Mouse (Mus musculus) kidney, adult 11 months (tissue): ENCODE measurements at regions not wholly inside any gene's neighbourhood (a gene's known extent, or its start where the extent isn't known, plus 50 kb on each side); places are given as distances from the start of the nearest gene placed in this dataset.

ENCODE experiments used
- DNase-seq: peaks from one replicate; pipeline ENCODE4 v3.0.0; 2022

- no peak for DNase-seq
Measured at GRCm38 (mm10) chr12:30510861-30511260, 73.4 kb upstream of the Tmem18 start.

- no peak for DNase-seq
Measured at GRCm38 (mm10) chr12:30483370-30483769, 100.9 kb upstream of the Tmem18 start.

DNA sequence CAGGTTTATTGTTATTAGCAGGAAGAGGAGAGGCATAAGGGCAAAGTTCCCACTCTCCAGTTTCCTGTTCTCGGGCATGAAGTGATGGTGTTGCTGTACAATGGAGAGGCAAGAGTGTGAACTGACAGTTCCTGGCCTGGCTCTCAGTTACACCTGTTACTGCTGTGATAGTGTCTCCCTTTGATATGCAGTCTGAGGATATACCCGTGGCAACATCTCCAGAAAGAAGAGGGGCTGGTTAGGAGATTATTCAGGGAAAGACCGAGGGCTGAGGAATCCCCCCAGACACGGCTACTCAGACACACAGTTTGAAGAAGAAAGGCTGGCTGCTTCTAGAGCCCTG is 100.3 kb upstream of the Sntg2 start:
- DNase-seq, result no peak

- DNase-seq, result no peak
Measured at GRCm38 (mm10) chr12:30472743-30473472, 99.7 kb upstream of the Sntg2 start.

GRCm38 (mm10) chr12:30467186-30467585 is 94.0 kb upstream of the Sntg2 start:
- DNase-seq, result no peak

- no peak for DNase-seq
Measured at GRCm38 (mm10) chr12:30450614-30451013, 77.4 kb upstream of the Sntg2 start.

- no peak for DNase-seq
Measured at GRCm38 (mm10) chr12:30434892-30435291, 61.7 kb upstream of the Sntg2 start.

- DNase-seq, result peak; percentile 18
Measured at GRCm38 (mm10) chr12:30432861-30433260, 59.7 kb upstream of the Sntg2 start.

- DNase-seq, result no peak
Measured at GRCm38 (mm10) chr12:30430641-30431040, 57.5 kb upstream of the Sntg2 start.

- peak; percentile 53 for DNase-seq
Measured at GRCm38 (mm10) chr12:30425301-30425700, 52.1 kb upstream of the Sntg2 start.
